Mouse (Mus musculus) mouse trophoblast stem cell (cell line): ENCODE measurements around the gene Btbd11.

Source experiments
- in situ Hi-C, 2 experiments: fragments of 300-500 bp; cut with MseI, MboI; formaldehyde crosslinking; loops; 2 replicates in 1 of 2; 3 replicates in 1 of 2; pipeline ENCODE4 v1.15.1; 2025

Btbd11 gene

DNA sequence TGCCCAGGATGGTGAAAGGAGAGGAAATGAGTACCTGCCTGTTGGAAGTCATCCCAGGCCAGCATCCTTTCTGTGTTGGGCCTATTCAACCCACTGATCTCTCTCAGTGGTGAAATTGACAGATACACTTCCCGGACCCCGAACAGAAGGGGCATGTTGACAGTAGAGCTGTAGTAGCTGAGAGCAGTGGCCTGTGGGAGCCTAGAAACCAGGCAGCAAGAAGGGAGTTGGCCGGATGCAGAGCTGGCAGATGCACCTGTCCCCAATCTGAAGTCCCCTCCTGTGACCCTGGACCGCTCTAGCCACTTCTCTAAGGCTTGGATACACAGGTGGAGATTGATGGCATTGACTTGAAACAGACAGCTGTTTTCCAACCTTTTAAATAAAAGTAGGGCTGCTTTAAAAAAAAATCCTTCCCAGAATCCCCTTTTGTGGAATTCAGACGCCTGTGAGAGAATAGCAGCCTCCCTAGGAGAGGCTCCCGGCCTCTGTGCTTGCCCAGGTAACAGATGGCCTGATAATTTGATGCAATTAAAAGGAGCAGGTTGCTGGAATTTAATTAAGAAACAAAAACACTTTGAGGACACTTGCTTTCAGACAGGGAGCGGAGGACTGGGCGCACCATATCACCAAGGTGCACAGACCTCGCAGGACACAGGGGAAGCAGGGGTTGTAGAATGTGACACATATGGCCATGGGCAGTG lies 89.2 kb downstream of the Btbd11 start:
- in situ Hi-C loops = no loop called here

DNA sequence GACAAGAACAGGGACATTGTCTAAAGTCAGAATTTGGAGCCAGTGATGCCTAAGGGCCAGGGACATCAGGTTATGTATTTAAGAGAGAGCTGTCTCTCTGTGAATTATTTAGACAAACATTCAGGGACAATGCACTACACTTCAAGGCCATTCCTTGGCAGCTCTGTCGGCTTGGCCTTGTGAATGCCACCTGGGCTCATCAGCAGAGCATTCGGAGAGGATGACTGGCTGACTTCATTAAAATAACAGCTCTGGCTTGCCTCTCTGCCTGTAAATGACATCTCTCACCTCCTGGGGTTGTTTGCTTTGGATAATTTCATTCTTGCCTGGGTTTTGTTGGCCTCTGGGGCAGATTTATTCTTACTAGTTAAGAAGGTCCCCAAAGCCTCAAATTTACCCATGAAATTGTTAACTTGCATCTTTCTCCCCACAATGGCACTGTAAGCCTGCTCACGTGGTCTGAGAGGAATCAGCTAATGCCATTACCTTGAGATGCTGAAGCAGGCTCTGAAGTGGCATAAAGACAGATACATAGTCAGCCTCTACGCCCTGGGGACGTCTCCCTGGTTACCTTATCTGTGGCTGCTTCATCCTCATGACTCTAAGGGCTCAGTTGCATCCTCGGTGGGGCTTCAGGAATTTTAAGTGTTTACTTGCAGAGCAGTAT lies 93.5 kb downstream of the Btbd11 start:
- in situ Hi-C loops = no loop called here

DNA sequence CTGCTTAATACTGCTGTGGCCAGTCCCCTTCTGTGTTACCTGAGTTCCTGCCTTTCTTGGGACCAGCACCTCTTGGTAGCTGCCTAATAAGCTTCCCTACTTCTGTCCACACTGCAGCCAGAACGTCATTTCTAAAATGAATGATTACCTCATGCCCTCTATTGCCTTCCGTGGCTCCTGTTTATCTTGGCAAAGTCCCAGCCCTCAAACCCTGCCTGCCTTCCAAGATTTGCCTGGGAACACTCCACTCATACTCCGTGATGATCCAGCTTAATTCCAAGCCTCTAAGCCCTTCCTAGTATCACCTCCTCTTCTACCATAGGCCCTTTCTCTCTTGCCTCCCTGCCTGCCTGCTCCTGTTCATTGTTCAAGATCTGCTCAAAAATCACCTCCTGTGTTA lies 94.5 kb downstream of the Btbd11 start:
- in situ Hi-C loops = no loop called here

DNA sequence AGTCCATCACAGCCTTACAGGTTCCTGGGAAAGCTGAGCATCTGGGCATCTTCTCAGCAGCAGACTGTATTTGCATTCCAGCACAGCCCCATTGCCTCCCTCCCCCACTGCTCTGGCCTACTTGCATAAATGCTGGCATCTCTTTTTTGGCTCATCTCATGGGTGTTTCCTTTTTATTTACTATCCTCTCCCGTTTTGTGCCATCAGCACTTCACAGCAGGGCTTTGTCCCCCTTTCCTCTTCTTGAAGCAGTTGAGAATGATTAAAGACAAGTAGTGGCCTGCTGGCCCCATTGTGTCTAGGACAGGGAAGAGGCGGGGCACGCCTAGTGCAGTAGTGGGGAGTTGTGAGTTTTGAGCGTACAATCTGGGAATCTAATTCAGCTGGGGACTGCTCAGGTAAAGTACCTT lies 95.5 kb downstream of the Btbd11 start:
- in situ Hi-C loops = no loop called here

DNA sequence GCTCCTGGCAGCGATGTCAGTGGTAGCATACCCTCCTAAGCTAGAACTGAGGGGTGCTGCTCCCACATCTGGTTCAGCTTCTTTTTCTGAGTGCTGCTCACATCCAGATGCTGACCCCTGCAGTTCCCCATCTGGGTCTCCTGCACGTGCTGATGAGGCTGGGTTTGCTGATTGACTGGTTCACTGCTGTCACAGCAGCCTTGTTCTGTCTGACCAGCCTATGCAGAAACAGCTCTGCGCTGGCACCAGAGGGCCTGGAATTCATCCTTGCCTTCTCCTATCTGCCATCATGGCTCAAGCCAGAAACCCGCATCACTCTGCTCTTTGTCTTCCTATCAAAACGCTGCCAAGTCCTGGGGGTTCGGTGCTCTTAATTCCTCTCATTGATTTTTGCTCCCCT lies 95.9 kb downstream of the Btbd11 start:
- in situ Hi-C loops = no loop called here

DNA sequence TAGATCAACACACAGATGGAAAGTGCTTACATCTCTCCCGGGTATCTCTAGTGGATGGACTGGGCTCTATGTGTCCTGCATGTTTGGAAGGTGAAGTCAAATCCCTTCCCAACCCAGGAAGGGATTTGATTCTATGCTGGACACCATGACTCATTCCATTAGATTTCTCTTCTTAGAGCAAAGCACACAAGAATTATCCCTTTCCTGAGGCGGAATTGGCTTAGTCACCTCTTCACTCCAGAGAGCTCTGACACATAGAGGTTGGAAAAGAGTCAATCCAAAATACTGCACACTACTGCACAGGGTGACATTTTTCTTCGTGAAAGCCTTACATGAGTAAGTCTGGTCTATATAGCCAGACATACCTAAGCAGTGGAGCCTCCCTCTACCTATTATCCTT lies 99.8 kb downstream of the Btbd11 start:
- in situ Hi-C loops = no loop called here

- in situ Hi-C loops = no loop called here
Observed at GRCm38 (mm10) chr10:85492583-85492982, 106.0 kb downstream of the Btbd11 start.

DNA sequence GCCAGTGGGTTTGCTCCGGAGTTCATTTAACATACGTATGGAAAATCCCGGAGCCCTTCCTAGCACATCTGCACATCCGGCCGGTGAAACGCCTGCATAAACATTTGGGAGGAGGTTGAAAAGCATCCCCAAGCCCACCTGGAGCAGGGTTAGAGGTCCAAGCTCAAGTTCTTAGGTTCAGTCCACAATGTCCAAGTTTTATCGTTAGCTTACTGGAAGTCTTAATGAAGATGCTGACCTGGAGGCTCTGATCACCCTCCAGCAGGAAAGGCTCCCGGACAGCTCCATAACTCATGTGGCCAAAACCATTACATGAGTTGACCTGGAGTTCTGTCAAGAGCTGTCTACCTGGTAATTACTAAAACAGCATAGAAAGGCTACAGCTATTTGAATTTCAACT lies 109.7 kb downstream of the Btbd11 start:
- in situ Hi-C loops = no loop called here

DNA sequence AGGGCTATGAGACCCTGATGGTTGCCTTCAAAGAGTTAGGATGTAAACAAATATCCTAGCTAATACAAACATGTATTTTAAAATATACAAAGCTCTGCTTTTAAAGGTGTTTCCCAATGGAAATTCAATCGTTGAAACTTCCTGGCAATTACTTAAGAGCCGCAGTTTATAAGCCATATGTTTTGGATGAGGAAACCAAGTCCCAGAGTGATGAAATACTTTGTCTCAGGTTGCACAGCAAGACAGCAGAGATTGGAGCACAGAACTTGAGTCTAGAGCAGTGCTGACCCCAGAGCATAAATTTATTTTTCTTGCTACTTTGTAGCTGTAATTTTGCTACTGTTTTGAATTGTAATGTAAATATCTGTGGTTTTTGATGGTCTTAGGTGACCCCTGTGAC lies 110.4 kb downstream of the Btbd11 start:
- in situ Hi-C loops = no loop called here

- in situ Hi-C loops = no loop called here
Observed at GRCm38 (mm10) chr10:85497931-85498330, 111.3 kb downstream of the Btbd11 start.

- in situ Hi-C loops = no loop called here
Observed at GRCm38 (mm10) chr10:85500573-85501155, 114.0 kb downstream of the Btbd11 start.

DNA sequence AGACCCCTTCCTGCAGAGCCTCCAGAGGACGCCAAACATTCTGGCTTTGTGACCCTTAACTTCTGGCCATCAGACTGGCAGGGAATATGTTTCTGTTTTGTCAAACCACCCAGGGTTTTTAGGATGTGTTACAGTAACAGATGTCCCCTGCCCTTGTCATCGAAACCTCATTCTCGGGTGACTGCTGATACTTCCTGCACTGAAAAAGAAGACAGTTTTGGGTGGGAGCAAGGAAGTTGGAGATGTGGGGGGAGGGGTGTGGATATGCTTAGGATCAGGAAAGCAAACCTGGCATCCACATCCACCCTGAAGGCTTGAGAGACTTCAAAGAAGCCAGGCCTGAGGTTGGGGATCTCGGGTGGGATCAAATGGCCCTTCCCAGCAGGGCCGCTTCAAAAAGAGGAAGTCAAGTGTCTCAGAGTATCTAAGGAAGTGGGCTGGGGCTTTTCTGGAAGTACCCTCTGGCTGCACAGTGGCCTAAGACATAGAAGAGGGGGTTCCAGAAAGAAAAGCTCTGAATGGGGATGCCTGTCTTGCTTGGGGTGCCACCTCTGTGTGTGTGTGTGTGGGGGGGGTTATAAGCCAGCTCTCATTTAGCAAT lies 115.5 kb downstream of the Btbd11 start:
- in situ Hi-C loops = no loop called here

GRCm38 (mm10) chr10:85502656-85503055 lies 116.0 kb downstream of the Btbd11 start:
- in situ Hi-C loops = no loop called here

GRCm38 (mm10) chr10:85503453-85503852 lies 116.8 kb downstream of the Btbd11 start:
- in situ Hi-C loops = no loop called here

- in situ Hi-C loops = no loop called here
Observed at GRCm38 (mm10) chr10:85507270-85508050, 120.8 kb downstream of the Btbd11 start.

- in situ Hi-C loops = no loop called here
Observed at GRCm38 (mm10) chr10:85508193-85508794, 121.7 kb downstream of the Btbd11 start.

GRCm38 (mm10) chr10:85509000-85509399 lies 122.4 kb downstream of the Btbd11 start:
- in situ Hi-C loops = no loop called here

GRCm38 (mm10) chr10:85510329-85510728 lies 123.7 kb downstream of the Btbd11 start:
- in situ Hi-C loops = no loop called here

DNA sequence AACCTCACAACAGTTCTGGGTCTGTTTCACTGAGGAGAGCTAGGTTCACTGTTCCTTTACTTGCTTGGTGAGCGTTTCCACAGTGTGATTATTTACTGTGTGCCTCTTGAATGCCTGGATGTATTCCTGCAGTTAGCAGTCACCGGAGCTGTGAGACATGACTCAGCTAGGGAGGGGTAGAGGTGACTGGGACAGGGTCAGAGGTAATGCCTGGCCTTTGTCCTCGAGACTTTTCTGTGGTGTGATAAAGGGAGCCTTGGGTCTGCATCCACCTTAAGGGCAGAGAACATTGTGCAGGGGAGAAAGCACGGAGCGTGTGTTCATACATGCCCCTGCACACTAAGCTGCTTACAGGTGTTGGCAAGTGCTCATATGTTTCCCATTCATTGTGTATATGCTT lies 126.2 kb downstream of the Btbd11 start:
- in situ Hi-C loops = no loop called here

- in situ Hi-C loops = no loop called here
Observed at GRCm38 (mm10) chr10:85517223-85518110, 130.9 kb downstream of the Btbd11 start.

DNA sequence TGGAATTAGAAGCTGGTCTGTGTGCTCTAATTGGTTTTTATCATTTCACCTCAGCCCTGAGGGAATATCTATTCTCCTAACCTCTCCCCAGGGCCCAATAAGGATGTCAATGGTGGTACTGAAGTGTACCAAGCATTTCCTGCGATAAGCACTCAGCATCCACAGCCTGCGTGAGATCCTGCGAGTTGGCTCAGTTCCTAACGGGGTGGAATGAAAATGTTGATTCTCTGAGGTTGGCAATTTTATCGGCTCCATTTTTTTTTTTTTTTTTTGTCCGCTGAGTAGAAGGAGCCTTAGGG lies 131.4 kb downstream of the Btbd11 start:
- in situ Hi-C loops = no loop called here
